Mouse (Mus musculus): ENCODE results near the gene Cdh13.

DNA sequence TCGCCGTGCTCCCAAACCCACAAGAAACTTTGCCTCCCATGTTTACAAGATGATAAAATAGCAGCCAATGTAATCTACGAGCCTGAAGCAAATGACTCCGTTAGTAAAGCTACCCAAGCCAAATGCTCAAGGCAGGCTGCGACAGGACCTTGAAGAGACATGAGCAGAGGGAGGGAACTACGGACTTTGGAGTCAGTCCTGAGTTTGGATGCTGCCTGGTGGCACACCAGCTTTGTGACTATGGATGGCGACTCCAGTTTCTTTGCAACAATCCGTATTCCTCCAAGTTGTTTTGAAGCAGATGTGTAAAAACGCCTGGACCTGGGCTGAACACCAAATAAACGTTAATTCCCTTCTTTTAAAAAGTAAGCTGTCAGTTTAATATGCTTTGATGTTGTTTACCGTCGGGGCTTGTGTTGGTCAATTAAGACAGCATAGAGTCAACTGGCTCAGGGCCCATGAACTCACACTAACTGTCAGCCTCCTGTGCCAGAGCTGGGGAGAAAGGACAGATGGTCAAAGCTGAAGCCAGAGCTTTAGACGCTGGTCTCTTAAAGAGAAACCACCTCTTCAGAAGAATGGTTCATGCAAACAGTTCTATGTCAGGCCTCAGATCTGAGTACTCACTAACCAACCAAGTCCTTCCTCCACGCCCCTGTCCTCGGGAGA, 678.5 kb downstream of the Cdh13 start:
- TF ChIP-seq CTCF (IDR thresholded peaks at IDR 0.05; ENCODE audit: extremely low read depth, insufficient read depth, low read length) (no peak), POLR2A (IDR thresholded peaks at IDR 0.05; ENCODE audit: extremely low read depth, insufficient read depth, low read length) (no peak)

Measured in cortical plate, adult 2 months (tissue).